ENCODE assay signal across 11 mouse cellular contexts in genomic region chr16:33755961-33756360, GRCm38 (mm10). TPM values are rescaled to one million over a fixed set of nuclear protein-coding genes. Genes with fewer than 3 reads are reported as not detected.
DNase-seq lines count a peak whose midpoint lies in the region; ATAC-seq lines count a peak whose summit lies in the region.
"Had no signal": no experiment of that assay in that cellular context is flagged by ENCODE, and none has a peak within 500 bp of the region (broad histone marks: within the 10 kb centered on the region; RNA-seq: fewer than 3 reads in every experiment).

No protein-coding gene starts in this region.

- DNase-seq in lung, adult 18-20 months, result peak; percentile 41 to 42
- no peak for DNase-seq in lung, postnatal 14 days
- DNase-seq in R1 (ENCODE audit: low read depth, low spot score), result peak; percentile 40
- no peak for DNase-seq in cerebellum, postnatal 25 days
- no peak for DNase-seq in urinary bladder, postnatal 25 days (ENCODE audit: low spot score)
- DNase-seq in gastrocnemius, postnatal 10 days, result no peak
- DNase-seq: kidney, postnatal 14 days had no signal

- peak; percentile 84 for ATAC-seq in erythroid progenitor cell, adult 5-6 weeks (replicated peaks; ENCODE audit: low FRiP score, poor library complexity, severe bottlenecking)
- peak; percentile 39 for ATAC-seq in megakaryocyte, adult 5-6 weeks (ENCODE audit: poor library complexity, severe bottlenecking)
- ATAC-seq: hindbrain, embryonic 16.5 days had no signal

RNA-seq across cellular contexts. Expression of gene Muc13, which starts 37.9 kb away (rescaled TPM):
- 1.8 and 6.3 TPM in 2 replicates for total RNA-seq in erythroid progenitor cell, adult 5-6 weeks (2015; ENCODE audit: low replicate concordance)
- total RNA-seq in erythroid progenitor cell, adult 5-6 weeks (2017; ENCODE audit: low replicate concordance), result 0.51 and 1.2 TPM in 2 replicates
- 1.2 and 2.1 TPM in 2 replicates for total RNA-seq in megakaryocyte, adult 5-6 weeks (2015)
- 0.81 and 1.8 TPM in 2 replicates for total RNA-seq in megakaryocyte, adult 5-6 weeks (2017)
- under 1 TPM in 1 of 2 experiments, not detected in 1; 0.09 TPM for total RNA-seq in gastrocnemius, postnatal 10 days (2021)
- total RNA-seq: CH12.LX had no signal

Comparison
In these comparisons a context has a peak if more than half of its experiments do, and no peak if none do; other contexts are left out.
1. DNase-seq: peak in lung, adult 18-20 months (2 of 2) and R1 (single experiment); none in lung, postnatal 14 days (single experiment), cerebellum, postnatal 25 days (0 of 2), urinary bladder, postnatal 25 days (single experiment) and gastrocnemius, postnatal 10 days (single experiment).